Mouse (Mus musculus) kidney, adult 2 months (tissue): Measurements from ENCODE around the gene Ipo7.
A peak's percentile ranks its signal among the peaks of the same experiment; 100 is the strongest.

Experiments used
- CTCF ChIP-seq: fragments of 200-500 bp; conservative IDR thresholded peaks from 2 replicates; pipeline ENCODE4 v1.5.1; 2011; ENCODE audit warnings: low read depth, mild to moderate bottlenecking, control low read depth, low read length, moderate library complexity, mixed read lengths; ENCODE audit not compliant: insufficient read depth, insufficient read length
- POLR2A ChIP-seq: fragments of 200-500 bp; IDR thresholded peaks from one replicate; pipeline ENCODE4 v1.6.1; 2011; ENCODE audit warnings: low read depth, low read length, control low read depth

DNA sequence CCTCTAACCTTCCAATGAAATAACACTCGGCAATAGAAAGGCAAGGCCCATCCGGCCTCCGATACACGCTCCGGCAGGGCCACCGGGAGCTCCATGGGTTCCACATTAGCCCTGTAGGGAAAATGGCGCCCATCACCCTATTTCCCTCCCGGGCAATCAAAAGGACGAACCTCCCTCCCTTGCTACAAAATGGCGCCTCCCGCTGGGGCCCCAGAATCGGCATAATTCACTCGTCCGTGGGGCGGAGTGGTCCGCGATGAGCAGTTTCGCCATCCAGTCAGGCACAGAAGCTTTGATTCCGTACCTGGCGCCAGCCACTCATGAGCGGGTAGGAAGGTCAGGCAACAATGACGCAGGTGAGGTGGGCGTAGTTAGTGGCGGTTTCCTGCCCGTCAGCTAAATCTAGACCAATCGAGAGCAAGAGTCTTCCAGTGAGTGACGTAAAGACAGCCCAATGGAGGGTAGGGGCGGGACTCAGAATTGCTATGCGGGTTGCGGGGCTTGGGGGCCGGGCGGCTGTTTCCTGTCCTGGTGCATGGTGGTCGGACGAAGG is 43.2 kb downstream of the Ipo7 start, which contains the start of gene Zfp143:
- TF ChIP-seq CTCF = no peak
- TF ChIP-seq POLR2A = peak; percentile 80
